Mouse (Mus musculus): ENCODE data around the gene Apbb1ip. TPM values are rescaled to one million over a fixed set of nuclear protein-coding genes. Genes with fewer than 3 reads are reported as not detected.
"Not testable (repeated sequence)": the region's sequence is repeated elsewhere in the genome, so short reads cannot be mapped to it uniquely, and the experiment has no call there.

Gene Apbb1ip
- polyA plus RNA-seq, 1 experiment = 0.74 TPM

DNA sequence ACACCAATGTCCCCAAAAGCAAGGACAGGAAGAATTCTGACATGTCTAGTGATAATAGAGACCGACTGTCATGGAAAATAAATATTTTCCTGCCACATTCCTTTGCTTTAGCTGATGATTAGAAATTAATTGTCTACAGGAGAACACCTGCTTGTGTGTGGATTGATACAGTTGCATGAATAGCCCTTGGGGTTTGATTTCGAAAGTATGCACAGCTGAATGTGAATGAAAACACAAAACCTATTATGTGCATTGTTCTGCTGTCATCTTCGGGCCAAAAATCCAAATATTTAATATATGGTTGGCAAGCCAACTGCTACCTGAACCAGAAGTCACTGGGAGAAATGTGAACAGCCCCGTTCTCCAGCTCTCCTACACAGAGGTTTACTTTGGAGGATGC, 78.0 kb downstream of the Apbb1ip start:
- no peak for TF ChIP-seq CTCF (IDR thresholded peaks at IDR 0.05; ENCODE audit: borderline replicate concordance, extremely low read depth, insufficient read depth, insufficient read length)
- no peak for TF ChIP-seq POLR2A (IDR thresholded peaks at IDR 0.05; ENCODE audit: borderline replicate concordance, extremely low read depth, insufficient read depth, insufficient read length, poor library complexity, severe bottlenecking)

GRCm38 (mm10) chr2:22857501-22857900, 83.6 kb downstream of the Apbb1ip start:
- peak; percentile 69 for DNase-seq (ENCODE audit: low read depth)
- TF ChIP-seq POLR2A (IDR thresholded peaks at IDR 0.05; ENCODE audit: borderline replicate concordance, extremely low read depth, insufficient read depth, insufficient read length, poor library complexity, severe bottlenecking) (no peak), CTCF (IDR thresholded peaks at IDR 0.05; ENCODE audit: borderline replicate concordance, extremely low read depth, insufficient read depth, insufficient read length) (no peak)

More for the DNA sequence above, 78.0 kb downstream of the Apbb1ip start:
- no peak for DNase-seq (ENCODE audit: low read depth)

DNA sequence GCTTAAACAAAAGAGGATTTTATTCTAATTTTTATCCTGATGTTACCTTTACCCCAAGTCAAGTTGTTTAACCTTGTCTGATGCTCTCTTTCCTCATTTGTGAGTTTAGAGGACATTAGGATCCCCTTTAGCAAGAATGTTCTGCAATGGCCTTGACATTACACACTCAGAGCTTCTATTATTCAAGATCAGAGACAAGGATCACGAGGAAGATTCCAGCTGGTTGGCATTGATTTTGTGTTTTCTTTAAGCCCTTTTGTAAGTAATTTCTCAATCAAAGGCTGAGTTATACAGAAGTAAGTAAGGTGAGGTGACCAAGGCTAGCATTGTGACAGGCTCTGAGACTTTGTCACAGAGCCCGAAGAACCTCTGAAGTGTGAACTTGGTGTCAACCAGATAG, 88.3 kb downstream of the Apbb1ip start:
- TF ChIP-seq POLR2A (IDR thresholded peaks at IDR 0.05; ENCODE audit: borderline replicate concordance, extremely low read depth, insufficient read depth, insufficient read length, poor library complexity, severe bottlenecking) = no peak
- TF ChIP-seq CTCF (IDR thresholded peaks at IDR 0.05; ENCODE audit: borderline replicate concordance, extremely low read depth, insufficient read depth, insufficient read length) = no peak
- no peak for DNase-seq (ENCODE audit: low read depth)

DNA sequence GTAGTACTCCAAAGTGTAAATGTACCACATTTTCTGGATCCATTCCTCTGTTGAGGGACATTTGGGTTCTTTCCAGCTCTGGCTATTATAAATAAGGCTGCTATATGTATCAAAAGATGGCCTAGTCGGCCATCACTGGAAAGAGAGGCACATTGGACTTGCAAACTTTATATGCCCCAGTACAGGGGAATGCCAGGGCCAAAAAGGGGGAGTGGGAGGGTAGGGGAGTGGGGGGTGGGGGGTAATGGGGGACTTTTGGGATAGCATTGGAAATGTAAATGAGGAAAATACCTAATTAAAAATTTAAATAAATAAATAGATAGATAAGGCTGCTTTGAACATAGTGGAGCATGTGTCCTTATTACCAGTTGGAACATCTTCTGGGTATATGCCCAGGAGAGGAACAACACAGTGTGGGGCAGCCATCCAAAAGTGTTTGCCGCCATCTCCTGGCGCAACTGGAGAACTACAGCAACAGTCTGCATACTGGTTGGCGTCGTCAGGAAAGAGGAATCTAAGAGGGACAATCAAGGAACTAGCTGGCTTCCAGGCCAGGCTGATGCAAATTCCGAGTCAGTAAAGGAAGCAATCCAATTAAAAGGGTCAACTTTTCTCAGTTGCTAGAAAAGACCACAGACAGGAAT, 90.6 kb downstream of the Apbb1ip start:
- TF ChIP-seq CTCF (IDR thresholded peaks at IDR 0.05; ENCODE audit: borderline replicate concordance, extremely low read depth, insufficient read depth, insufficient read length) = peak; percentile 89
- DNase-seq (ENCODE audit: low read depth) = peak; percentile 90

DNA sequence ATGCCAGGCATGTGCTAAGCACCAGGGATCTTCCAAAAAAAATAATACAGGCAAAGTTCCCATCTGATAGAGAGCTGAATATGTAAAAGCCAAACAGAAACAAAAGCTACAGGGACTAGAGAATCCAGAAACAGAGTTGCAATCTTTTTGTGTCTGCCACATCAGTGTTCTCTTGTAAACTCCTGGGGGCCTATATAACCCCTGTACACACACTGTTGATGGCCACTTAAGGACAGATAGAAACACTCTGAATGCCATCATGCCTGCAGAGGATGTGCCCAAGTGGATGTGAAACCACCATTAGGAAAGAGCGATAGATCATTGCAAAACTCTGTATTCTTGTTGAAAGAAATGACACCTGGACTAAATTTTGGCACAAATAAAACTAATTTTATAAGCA, 91.9 kb downstream of the Apbb1ip start:
- TF ChIP-seq CTCF (IDR thresholded peaks at IDR 0.05; ENCODE audit: borderline replicate concordance, extremely low read depth, insufficient read depth, insufficient read length) (no peak), POLR2A (IDR thresholded peaks at IDR 0.05; ENCODE audit: borderline replicate concordance, extremely low read depth, insufficient read depth, insufficient read length, poor library complexity, severe bottlenecking) (no peak)
- DNase-seq (ENCODE audit: low read depth) = no peak

DNA sequence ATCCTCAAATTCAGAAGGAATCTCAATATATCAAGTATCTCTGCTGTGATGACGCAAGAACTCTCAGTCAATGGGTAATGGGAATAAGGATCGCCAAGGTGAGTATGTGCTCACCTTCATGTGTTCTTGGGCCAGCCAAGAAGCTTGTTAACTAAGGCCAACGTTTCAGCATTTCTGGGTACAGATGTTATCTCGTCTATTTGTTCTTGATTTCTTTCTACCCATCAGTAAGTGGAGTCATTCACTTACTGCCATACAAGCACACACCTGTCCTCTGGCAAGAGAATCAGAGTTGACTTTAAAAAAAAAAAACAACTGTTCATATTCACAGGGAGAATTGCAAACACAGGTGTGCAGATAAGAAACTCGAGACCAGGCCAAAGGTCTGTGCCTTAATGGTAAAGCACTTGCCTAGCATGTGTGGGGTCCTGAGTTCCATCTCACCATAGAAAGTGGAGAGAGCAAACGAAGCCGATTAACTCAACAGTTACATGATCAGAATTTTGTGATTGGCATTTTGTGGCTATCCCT, 93.1 kb downstream of the Apbb1ip start:
- no peak for DNase-seq (ENCODE audit: low read depth)
- TF ChIP-seq CTCF (IDR thresholded peaks at IDR 0.05; ENCODE audit: borderline replicate concordance, extremely low read depth, insufficient read depth, insufficient read length) (no peak), POLR2A (IDR thresholded peaks at IDR 0.05; ENCODE audit: borderline replicate concordance, extremely low read depth, insufficient read depth, insufficient read length, poor library complexity, severe bottlenecking) (no peak)

GRCm38 (mm10) chr2:22873159-22873558, 99.3 kb downstream of the Apbb1ip start:
- DNase-seq (ENCODE audit: low read depth) = no peak
- TF ChIP-seq CTCF (IDR thresholded peaks at IDR 0.05; ENCODE audit: borderline replicate concordance, extremely low read depth, insufficient read depth, insufficient read length) (no peak), POLR2A (IDR thresholded peaks at IDR 0.05; ENCODE audit: borderline replicate concordance, extremely low read depth, insufficient read depth, insufficient read length, poor library complexity, severe bottlenecking) (no peak)

DNA sequence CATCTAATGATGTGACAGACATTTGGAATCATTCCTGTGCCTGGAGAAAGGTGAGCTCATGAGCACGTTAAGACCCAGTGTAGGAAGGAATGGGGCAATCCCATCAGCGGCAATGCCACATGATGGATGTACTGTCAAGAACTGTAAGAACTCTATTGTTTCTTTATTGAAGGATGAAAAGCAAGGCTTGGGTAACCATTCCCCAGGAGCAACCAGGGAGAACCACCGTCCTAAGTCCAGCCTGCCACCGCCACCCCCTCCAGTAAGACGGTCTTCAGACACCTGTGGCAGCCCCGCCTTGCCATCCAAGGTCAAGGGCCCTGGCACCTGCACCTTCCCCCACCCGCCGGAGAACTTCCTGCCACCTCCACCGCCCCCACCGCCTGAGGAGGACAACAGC, 100.7 kb downstream of the Apbb1ip start:
- no peak for DNase-seq (ENCODE audit: low read depth)
- TF ChIP-seq CTCF (IDR thresholded peaks at IDR 0.05; ENCODE audit: borderline replicate concordance, extremely low read depth, insufficient read depth, insufficient read length) = no peak
- no peak for TF ChIP-seq POLR2A (IDR thresholded peaks at IDR 0.05; ENCODE audit: borderline replicate concordance, extremely low read depth, insufficient read depth, insufficient read length, poor library complexity, severe bottlenecking)

- TF ChIP-seq POLR2A (IDR thresholded peaks at IDR 0.05; ENCODE audit: borderline replicate concordance, extremely low read depth, insufficient read depth, insufficient read length, poor library complexity, severe bottlenecking) (no peak), CTCF (IDR thresholded peaks at IDR 0.05; ENCODE audit: borderline replicate concordance, extremely low read depth, insufficient read depth, insufficient read length) (no peak)
- DNase-seq (ENCODE audit: low read depth) = no peak
These were observed 102.7 kb downstream of the Apbb1ip start for GRCm38 (mm10) chr2:22876614-22877013.

DNA sequence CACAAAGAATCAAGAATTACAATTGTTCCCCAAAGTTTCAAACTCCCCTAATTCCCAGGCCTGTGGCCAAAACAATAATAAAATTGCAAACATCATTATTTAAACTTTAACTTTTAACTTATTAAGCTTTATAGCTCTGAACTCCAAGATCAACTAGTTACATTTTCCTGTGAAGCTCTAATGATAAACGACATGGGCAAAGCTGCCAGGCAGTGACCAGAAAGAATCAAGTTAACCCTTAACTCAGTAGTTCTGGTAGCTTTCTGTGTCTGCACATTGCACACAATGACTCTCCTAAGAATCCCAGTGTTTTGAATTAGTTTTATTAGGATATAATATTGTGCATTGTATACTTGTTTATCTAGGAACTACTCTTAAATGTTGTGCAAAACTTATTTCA, 104.9 kb downstream of the Apbb1ip start:
- TF ChIP-seq CTCF (IDR thresholded peaks at IDR 0.05; ENCODE audit: borderline replicate concordance, extremely low read depth, insufficient read depth, insufficient read length) = no peak
- no peak for TF ChIP-seq POLR2A (IDR thresholded peaks at IDR 0.05; ENCODE audit: borderline replicate concordance, extremely low read depth, insufficient read depth, insufficient read length, poor library complexity, severe bottlenecking)
- no peak for DNase-seq (ENCODE audit: low read depth)

- DNase-seq (ENCODE audit: low read depth) = not testable (repeated sequence)
These were observed 106.8 kb downstream of the Apbb1ip start for GRCm38 (mm10) chr2:22880726-22881125.

DNA sequence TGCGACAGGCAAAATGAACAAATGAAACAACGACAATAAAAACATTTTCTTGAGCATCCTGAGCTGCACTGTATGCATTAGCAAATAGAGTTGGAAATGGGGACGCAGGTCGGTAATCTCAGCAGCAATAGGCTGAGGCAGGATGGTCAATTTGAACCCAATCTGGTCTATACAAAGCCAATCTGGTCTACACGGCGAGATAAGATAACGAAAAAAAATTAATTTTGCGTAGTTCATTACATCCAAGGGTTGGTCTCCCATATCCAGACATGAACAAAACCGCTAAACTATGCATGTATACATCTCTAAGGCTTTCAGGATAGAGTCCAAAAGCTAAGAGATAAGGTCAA, 121.0 kb downstream of the Apbb1ip start:
- DNase-seq (ENCODE audit: low read depth) = no peak
- no peak for TF ChIP-seq CTCF (IDR thresholded peaks at IDR 0.05; ENCODE audit: borderline replicate concordance, extremely low read depth, insufficient read depth, insufficient read length)
- TF ChIP-seq POLR2A (IDR thresholded peaks at IDR 0.05; ENCODE audit: borderline replicate concordance, extremely low read depth, insufficient read depth, insufficient read length, poor library complexity, severe bottlenecking) = no peak

Measured in brain, embryonic 14.5 days (tissue).